Mouse (Mus musculus): ENCODE measurements at regions not wholly inside any gene's neighbourhood (a gene's known extent, or its start where the extent isn't known, plus 50 kb on each side); places are given as distances from the start of the nearest gene placed in this dataset.

DNA sequence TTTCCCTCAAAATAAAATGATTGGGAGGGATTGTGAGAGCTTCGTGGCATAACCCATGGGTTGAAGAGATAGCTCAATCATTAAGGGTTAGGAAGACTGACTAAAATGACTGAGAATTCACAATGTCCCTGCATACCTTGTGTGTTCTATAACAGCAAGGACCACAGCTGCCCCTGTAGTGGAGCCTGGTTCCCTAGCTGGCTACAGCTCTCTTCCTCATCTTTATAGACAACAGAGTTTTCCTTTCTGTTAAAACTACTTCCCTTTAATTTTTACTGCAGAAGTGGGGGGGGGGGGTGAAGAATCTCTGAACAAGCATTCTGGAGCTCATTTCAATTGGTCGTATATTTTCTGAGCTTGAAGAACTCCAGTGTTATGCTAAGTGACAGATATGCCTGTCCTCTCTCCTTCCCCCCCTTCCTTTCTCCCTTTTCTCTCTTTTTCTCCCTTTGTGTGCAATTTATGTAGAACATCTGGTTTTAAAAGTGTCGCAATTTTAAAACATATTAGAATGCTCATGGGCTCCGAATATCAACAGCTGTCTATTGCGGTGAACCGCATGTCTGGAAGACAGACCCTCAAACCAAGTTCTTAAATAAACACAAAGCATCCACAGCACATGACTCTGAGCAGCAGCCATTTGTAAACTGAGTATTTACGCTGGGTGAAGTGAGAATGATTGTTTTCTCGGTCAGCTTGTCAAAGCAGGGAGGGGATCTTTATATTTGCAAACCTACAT, 222.0 kb upstream of the Maf start:
- no peak for DNase-seq (ENCODE audit: low spot score in 2 of 2)

DNA sequence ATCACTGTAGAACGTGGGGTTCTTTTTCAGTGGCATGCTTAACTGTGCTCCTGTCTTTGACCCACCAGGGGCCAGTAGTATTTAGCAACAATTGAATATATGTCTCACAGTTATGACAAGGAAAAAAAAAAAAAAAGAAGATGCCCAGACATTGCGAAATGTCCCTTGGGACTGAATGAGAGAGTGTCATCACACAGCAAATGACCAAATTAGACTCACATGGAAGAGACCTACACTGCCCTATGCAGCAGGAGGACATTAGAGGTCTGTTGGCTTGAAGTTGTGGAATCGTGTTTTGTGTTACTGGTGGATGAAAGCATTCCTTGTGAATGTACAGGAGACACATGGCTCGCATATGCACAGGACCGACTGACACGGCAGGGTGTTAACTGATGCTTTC, 214.3 kb upstream of the Maf start:
- DNase-seq (ENCODE audit: low spot score in 2 of 2) = no peak

DNA sequence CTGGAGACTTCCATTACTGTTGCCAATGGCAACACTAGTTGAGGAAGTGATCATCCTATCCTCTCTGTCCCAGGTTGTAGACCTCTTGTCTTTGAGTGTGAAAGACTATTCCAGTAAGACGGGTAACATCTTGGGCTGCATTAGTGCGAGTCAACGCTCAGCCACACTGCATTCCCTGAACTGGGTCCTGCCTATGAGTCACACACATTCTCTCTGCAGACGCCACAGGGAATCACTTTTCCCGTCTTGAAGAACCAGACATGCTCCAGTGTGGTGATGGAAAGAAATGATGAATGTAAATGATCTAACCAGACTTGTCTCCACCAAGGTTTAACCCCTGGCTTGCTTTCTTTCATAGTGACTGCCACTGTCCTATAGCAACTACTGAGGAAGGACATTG, 199.1 kb upstream of the Maf start:
- no peak for DNase-seq (ENCODE audit: low spot score in 2 of 2)

DNA sequence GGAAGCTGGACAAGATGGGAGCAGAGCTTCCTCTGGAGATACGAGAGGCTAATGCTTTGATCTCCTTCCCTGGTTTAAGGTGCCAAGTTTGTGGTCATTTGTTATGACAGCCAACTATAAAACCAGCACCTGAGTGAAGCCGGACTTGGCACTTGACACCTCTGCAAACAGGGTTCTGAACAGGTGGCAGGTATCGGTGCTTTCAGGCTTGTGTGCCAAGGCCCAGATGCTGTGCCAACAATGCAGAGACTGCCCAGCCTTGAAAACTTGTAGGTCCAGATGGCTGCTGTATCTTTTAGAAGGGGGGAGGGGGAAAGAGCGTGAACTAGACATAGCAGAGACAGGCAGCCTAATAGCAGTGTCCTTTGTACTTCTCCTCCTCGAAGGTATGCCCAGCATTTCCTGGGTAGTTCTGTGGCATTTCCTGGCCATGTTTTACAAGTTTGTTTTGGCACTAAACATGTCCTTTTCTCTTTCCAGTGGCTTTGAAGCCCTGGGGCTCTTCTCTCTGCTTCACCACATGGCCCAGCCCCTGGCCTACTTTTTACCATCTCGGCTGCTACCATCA, 196.3 kb upstream of the Maf start:
- DNase-seq (ENCODE audit: low spot score in 2 of 2) = no peak

DNA sequence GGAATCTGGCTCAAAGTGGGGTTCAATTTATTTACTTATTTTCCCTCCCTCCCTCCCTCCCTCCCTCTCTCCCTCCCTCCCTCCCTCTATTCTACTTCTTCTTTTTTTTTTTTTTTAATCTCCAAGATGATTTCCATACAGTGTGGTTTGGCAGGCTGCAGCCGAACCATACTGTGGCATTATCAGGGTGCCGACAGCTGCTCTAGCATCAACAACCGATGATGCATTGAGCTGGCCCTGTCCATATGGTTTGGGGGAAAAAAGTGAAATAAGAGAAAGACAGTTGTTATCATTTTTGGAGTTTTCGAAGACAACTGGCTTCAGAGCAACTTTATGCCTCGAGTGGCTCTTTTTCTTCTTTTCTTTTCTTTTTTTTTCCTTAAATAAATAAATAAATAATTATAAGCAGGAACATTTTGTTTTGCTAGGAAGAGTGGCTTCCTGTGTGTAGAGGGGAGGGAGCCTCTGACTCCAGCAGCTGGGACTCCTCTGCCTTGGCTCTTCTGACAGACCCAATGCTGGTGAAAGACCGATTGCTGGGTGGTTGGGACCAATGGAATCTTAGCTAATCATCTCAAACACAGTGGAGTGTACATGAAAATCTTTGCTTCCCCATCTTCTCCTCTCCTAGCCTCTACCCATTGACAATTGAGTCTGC, 190.1 kb upstream of the Maf start:
- no peak for DNase-seq (ENCODE audit: low spot score in 2 of 2)

DNA sequence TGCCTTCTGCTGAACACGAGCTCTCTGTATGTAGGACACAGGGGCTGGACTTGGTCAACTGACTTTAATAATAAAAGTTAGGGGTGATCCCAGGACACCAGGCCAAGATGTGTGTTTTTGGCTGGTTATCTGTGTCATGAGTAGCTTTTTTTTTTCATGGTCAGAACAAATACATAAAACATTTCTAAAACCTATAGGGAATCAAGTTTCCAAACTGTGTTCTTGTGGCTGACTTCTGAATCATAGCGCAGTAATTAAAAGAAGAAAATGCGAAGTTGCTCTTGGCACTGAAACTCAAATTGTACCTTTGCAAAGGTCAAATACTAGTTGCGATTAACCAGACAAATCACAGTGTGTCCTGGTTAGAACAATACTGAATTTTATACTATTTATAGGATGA, 189.5 kb upstream of the Maf start:
- no peak for DNase-seq (ENCODE audit: low spot score in 2 of 2)

DNA sequence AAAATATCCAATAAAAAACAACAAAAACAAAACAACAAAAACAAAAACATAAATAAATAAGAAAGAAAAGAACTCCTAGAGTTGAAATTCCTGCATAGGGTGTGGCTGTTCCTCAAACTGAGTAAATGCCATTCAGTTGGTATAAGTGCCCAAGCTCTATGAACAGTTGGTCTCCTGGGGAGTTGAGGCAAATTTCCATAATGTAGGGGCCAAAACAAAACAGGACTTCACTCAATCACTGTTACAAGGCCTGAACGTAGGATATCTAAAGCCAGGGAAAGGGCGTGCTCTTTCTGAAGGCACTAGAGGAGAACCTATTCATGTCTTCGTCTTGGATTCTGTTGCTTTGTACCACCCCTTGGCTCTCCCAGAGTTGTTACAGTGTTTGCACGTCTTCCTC, 188.5 kb upstream of the Maf start:
- DNase-seq (ENCODE audit: low spot score in 2 of 2) = no peak

DNA sequence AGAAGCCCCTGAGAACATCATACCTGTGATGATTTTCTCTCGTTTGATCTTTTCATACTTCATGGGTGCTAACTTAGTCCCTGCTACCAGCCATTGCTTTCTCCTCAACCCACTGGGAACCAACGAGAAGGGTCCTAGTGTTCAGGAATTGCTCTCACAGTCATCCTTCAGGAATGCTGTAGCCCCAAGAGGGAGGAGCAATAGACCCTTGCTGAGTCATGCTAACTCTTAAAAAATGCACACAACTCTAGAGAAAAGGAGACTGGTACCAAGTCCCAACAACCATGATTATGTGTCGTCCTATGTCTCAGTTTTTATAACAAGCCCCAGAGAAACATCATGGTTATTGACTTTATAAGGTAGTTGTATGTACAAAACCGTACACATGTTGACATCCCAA, 180.7 kb upstream of the Maf start:
- no peak for DNase-seq (ENCODE audit: low spot score in 2 of 2)

DNA sequence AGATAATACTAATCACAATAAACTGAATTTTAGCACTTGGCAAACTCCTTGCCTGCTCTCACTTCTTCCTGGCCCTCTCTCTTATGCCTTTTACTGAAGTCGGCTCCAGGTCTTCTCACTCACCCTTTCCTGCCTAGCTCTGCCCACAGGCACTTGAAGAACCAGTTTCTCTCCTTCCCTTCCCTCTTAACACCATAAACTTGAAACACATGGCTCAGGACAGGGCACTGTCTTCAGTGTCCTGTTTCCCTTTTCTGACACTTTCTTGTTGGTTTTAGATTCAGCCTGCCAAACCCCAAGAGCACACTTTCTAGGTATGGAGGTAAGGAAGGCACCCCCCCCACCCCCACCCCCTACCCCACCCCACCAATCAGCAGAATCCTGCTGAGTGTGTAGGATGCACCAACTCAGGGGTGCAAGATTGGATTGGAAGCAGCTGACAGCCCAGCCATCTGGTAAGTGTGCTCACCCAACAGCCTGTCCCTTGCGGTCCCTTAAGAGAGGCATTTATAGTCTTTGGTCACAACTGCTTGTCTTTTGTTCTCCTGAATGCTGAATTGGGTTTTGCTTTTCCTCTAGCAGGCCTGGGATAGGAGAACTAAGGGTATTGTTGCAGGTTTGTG, 177.6 kb upstream of the Maf start:
- no peak for DNase-seq (ENCODE audit: low spot score in 2 of 2)

DNA sequence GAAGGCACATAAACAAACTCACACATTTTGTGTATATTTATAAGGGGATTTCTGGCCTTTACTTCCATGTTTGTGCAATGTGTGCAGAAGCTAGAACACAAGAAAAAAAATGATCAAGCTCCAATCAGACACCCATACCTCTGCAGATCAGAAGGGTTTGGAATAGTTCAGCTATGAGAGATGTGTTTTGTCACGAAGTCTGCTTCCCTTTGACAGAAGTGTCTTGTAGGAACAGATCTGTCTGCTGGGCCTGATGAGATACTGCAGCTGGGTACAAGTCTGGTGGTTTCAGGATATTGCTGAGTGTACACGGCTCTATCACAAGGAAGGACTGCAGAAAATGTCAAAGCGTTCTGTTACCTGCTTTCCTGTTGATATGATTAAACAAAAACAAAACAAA, 176.2 kb upstream of the Maf start:
- no peak for DNase-seq (ENCODE audit: low spot score in 2 of 2)

DNA sequence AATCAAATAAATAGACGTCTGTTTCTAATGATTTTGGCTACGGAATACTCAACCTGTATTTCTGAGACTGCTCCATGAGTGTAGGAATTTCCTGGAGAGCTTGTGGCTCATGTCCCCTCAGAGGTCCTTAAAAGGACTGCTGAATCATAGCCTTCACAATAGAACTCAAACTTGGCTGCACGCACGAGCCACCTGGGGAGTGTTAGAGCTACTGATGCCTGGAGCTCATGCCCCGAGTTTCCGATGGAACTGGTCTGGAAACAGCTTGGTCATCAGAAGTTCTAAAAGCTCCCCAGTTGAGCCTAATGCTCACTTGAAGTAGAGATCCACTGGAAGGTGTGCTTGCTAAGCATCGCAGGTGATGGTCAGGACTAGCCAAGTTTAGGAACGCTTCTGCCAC, 174.3 kb upstream of the Maf start:
- DNase-seq (ENCODE audit: low spot score in 2 of 2) = no peak

DNA sequence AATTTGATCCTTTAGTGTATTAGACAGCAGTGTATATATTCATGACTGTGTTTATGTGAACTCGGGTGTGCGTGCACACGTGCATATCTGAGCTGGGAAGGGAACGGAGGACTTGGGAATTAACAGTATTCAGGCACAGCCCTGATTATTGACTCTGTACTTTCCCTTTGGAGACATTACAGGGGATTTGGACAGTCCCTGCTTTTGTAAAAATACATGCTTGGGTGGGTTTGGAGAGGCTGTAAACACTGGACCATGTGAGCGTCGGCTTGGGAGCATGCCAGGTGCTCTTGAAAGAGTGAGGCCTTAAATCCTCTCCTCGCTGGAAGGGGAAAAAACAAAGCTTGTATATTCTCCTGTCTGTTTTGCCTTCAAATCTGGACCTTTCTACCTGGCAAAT, 167.2 kb upstream of the Maf start:
- no peak for DNase-seq (ENCODE audit: low spot score in 2 of 2)

DNA sequence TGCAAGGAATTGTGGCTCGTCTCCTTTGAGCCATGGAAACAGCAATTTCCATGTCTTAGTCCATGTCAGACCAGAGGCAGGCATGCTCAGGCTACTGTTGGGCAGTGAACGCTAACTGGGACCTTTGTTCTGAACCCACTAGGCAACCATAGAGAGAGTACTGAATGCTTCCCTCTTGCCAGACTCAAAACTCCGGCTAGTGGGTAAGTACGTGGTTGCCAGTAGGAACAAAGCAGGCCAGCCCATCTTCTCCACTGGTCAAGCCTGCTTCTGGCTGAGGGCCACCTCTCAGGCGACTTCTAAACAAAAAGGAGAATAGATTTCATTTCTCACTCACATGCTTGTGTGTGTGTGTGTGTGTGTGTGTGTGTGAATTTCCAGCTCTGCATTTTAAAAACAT, 163.8 kb upstream of the Maf start:
- no peak for DNase-seq (ENCODE audit: low spot score in 2 of 2)

DNA sequence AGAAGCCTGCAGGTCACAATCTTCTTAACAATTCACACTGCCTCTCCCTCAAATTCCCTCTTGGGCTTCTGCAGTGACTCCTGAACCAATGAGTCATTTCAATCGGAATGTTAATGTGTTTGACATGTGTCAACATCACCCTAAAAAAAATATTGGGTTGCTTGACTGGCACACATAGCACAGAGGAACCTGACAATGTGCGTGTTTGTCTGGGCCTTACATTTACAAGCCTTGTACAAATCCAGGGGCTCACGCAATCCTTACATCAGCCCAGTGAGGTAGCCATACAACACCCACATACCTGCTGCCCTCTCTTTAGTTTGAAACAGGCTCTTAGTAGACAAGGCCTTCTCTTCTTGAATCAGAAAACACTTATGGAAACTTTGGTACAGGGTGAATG, 153.8 kb upstream of the Maf start:
- DNase-seq (ENCODE audit: low spot score in 2 of 2) = no peak

DNA sequence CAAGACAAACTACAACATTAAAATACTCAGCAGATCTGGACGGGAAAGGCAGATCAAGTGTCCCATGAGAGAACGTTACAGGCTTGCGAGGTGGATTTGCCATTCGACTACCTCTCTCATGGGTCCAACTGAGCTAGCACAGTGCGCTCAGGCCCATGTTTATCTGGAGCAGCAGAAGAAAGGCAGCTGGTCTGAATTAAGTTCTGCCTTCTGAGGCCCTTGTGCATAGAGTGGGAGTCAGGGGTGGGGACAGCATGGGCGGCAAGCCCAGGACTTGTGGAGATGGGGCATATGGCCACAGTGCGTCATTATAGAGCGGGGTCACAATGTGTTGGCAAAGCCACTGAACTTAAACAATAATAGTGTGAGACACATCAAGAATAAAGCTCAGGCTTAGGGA, 151.8 kb upstream of the Maf start:
- DNase-seq (ENCODE audit: low spot score in 2 of 2) = no peak

DNA sequence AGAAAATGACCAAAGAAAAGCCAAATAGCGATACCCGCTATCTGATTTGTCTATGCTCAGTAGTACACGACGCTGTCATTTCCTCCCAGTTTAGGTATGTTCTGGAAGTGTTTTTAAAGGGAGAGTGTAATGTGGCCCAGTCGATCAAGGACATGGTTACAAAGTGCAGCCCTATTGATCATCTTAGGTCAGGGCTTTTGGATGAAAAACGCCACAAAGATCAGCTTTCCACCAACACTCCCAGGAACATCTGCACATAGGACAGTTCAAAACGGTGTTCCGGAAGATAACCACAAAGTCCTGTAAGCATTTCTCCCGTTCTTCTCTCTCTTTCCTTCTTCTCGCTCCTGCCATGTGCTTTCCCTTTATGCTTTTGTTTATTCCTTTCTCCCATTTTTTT, 149.2 kb upstream of the Maf start:
- DNase-seq (ENCODE audit: low spot score in 2 of 2) = no peak

DNA sequence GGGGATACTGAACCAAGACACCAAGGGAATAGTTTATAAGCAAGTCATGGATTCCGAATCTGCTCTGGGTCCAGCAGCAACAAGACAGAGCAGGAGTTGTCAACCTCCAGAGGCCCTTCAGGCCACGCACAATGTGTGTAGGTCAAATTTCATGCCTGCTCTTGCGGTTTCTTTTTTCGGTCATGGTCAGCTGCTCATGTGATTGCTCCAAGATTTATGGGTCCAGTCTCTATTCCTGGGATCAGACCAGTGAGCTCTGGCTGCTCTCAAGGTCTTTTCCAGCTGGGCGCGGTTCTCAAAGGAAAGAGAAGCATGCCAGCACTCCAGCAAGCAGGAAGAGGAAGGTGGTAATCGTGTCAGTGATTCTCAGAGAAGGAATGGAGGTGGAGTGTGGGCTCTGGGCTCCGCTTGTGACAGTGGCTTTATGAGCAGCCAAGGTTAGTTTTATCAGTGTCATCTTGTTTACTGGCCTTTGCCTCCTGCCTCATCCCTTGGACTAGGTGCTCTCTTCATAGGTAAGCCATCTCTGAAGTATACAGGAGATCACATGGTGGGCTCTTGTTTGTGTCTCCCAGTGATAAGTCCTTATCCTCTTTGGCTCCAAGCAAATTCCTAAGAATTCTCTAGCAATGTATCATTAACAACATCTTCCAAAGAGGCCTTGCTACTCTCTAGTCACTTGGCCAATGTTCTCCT, 148.5 kb upstream of the Maf start:
- no peak for DNase-seq (ENCODE audit: low spot score in 2 of 2)

DNA sequence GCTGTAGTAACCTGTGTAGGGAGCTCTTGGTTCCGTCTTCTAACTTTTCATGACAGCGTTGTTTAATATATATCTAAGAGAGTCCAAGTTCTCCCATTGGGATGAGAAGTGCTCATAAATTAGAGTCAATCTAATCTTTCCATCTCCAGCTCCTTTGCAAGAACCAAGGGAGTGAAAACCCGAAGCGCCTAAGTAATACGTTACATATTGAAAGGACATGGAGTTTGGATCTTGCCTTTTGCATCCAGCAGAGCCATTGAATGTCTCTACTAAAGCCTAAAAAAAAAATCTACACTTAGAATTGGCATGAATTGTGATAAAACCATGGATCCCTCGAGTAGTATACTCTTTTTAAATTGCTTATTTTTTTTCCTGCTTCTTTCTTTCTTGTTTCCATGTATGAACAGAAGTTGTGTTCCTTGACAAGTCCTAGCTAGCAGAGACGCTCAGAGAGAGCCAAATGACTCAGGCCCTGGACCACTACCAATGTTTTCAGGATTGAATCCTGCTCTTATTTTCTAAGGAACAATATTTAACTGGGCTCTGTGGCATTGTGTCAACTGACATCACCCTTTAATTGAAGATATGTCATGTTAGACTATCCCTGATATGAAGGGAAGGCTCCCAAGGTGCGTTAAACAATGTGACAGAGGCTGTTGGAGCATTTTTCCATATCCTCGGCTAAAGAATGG, 146.8 kb upstream of the Maf start:
- no peak for DNase-seq (ENCODE audit: low spot score in 2 of 2)

DNA sequence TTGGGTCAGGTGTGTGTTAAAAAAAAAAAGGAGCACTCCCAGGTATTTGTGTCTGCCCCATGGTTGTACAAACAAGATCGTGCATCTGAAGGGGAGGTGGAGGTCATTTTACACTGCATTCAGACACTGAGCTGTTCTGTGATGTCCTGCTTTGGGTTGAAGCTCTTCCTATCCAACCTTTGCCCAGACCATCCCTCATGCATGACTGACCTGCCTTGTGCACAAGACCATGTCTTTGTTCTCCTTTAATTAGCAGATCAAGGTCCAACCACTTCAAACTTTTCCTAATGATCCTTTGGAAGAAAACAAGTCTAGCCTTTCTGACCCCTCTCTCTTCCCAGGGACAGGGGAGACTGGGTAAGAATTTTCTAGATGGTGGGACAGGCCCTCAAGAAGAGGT, 143.0 kb upstream of the Maf start:
- no peak for DNase-seq (ENCODE audit: low spot score in 2 of 2)

DNA sequence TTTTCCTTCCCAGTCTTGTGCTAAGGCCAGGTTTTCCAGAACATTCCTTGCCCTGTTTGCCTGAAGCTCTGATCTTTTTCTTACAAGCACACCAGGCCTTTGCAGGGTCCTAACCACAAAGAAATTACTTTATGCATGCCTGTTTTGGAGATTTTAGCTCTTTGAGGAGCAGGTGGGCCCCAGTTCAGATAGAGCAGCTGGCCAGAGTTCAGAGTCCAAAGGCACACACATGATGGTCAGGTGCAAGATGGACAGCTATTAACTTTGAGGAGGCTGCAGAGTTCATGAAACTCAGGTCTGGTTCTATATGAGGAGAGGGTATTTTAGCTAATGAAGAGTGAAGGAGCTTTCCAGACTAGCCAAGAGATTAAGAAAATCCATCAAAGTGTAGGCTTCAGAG, 125.8 kb upstream of the Maf start:
- no peak for DNase-seq (ENCODE audit: low spot score in 2 of 2)

DNA sequence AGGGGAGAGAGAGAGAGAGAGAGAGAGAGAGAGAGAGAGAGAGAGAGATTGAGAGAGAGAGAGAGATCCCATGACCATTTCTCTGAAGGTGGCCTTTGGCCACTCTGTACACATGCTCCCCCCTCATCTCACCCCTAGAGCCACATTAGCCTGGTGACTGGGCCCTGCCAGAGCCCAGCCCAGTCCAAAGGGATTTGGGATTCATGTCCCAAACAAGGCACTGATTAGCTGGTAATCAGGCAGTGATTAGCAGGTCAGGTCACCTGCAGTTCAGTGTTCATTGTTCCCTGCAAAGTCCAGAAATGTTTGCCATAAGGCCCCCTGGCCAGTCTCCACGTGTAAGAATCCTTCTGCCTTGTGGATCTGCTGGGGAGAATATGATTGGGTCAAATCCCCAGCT, 124.1 kb upstream of the Maf start:
- DNase-seq (ENCODE audit: low spot score in 2 of 2) = no peak

Measured in frontal cortex, postnatal 36 days (tissue).